Mouse (Mus musculus) limb, embryonic 15.5 days (tissue): ENCODE data around the gene Fam49a. TPM values are rescaled to one million over a fixed set of nuclear protein-coding genes. Genes with fewer than 3 reads are reported as not detected.

ENCODE experiments used
- ATAC-seq: fragments of 200-750 bp; cut with Nextera tagmentation; 2 replicates; pipeline ENCODE4 v1.8.0; 2017; ENCODE audit warnings: low read depth, moderate TSS enrichment; ENCODE audit not compliant: insufficient number of reproducible peaks, low FRiP score, low TSS enrichment
- H3K27ac ChIP-seq: fragments of 300-500 bp; sonication (generic); 2 replicates; pipeline ENCODE4 v1.5.1; 2015; ENCODE audit warnings: moderate library complexity, mild to moderate bottlenecking, inconsistent platforms
- H3K27me3 ChIP-seq: fragments of 300-500 bp; sonication (generic); 2 replicates; pipeline ENCODE4 v1.6.1; 2015; ENCODE audit warnings: inconsistent platforms
- H3K36me3 ChIP-seq: fragments of 300-500 bp; sonication (generic); 2 replicates; pipeline ENCODE4 v1.6.1; 2015; ENCODE audit warnings: inconsistent platforms
- H3K4me1 ChIP-seq: fragments of 300-500 bp; sonication (generic); 2 replicates; pipeline ENCODE4 v1.6.1; 2015; ENCODE audit warnings: inconsistent platforms
- H3K4me2 ChIP-seq: fragments of 300-500 bp; sonication (generic); 2 replicates; pipeline ENCODE4 v1.6.1; 2015; ENCODE audit warnings: mild to moderate bottlenecking, inconsistent platforms
- H3K4me3 ChIP-seq: fragments of 300-500 bp; sonication (generic); 2 replicates; pipeline ENCODE4 v1.5.1; 2015; ENCODE audit warnings: mild to moderate bottlenecking, inconsistent platforms
- H3K9ac ChIP-seq: fragments of 300-500 bp; sonication (generic); 2 replicates; pipeline ENCODE4 v1.6.1; 2015; ENCODE audit warnings: inconsistent platforms
- H3K9me3 ChIP-seq: fragments of 300-500 bp; sonication (generic); 2 replicates; pipeline ENCODE4 v1.6.1; 2016; ENCODE audit warnings: inconsistent platforms
- WGBS: fragments of 180-500 bp; shearing (Covaris S2); methylation state at CpG from one replicate; pipeline ENCODE4 v1.1.7; 2015; 5-methylcytosine and 5-hydroxymethylcytosine counted together
- polyA plus RNA-seq: library from polyadenylated mRNA; unstranded; fragments of >200 nt; fragmentation: Nextera tagmentation; extraction: Ambion mirVana; gene quantifications from 2 replicates; pipeline ENCODE4 v1.2.1, GENCODE M21; 2015

The Fam49a gene
- polyA plus RNA-seq, 1 experiment from 2014 or later = 9.8 TPM

DNA sequence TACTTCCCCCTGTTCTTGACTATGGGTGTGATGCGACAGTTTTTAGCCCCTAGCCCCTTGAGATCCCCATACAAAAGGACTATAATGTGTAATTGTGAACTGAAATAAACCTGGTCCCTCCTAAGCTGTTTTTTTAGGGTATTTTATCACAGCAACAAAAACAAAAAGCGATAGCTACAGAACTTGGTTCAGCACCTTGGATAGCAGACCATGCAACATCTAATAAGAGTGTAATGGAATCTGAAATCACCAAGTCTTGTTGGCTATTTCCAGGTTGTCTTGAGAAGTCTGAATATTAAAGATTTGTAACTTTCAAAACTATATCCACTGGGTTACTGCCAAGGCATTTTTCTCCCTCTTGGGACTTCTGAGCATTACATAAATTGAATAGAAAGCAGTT is 117.1 kb downstream of the Fam49a start:
- H3K4me3 ChIP-seq = no peak overlapping the region
- no peaks in the 10 kb centered on the region for H3K36me3 ChIP-seq
- H3K9ac ChIP-seq = no peak overlapping the region
- no peaks in the 10 kb centered on the region for H3K4me1 ChIP-seq
- H3K27me3 ChIP-seq = no peaks in the 10 kb centered on the region
- no peaks in the 10 kb centered on the region for H3K9me3 ChIP-seq
- no peak overlapping the region for H3K27ac ChIP-seq
- 51% methylated on average over 2 of the region's 2 CpGs for WGBS
- no peak for ATAC-seq
- no peak overlapping the region for H3K4me2 ChIP-seq

GRCm38 (mm10) chr12:12389271-12389670 is 127.3 kb downstream of the Fam49a start:
- Histone ChIP-seq H3K27ac (no peak overlapping the region), H3K9ac (no peak overlapping the region), H3K4me1 (no peaks in the 10 kb centered on the region), H3K9me3 (no peaks in the 10 kb centered on the region), H3K4me2 (no peak overlapping the region), H3K36me3 (no peaks in the 10 kb centered on the region), H3K27me3 (no peaks in the 10 kb centered on the region), H3K4me3 (no peak overlapping the region)
- no peak for ATAC-seq
- 59% methylated on average over 1 of the region's 1 CpGs for WGBS

- H3K36me3 ChIP-seq = no peaks in the 10 kb centered on the region
- H3K4me2 ChIP-seq = no peak overlapping the region
- no peak overlapping the region for H3K27ac ChIP-seq
- 28% methylated on average over 6 of the region's 6 CpGs for WGBS
- H3K4me3 ChIP-seq = no peak overlapping the region
- ATAC-seq = no peak
- no peaks in the 10 kb centered on the region for H3K9me3 ChIP-seq
- H3K27me3 ChIP-seq = no peaks in the 10 kb centered on the region
- no peak overlapping the region for H3K9ac ChIP-seq
- peaks cover 8% of the 10 kb centered on the region; the same call in 1 of the 2 replicates for H3K4me1 ChIP-seq
Observed at GRCm38 (mm10) chr12:12396224-12396623, 134.3 kb downstream of the Fam49a start.

DNA sequence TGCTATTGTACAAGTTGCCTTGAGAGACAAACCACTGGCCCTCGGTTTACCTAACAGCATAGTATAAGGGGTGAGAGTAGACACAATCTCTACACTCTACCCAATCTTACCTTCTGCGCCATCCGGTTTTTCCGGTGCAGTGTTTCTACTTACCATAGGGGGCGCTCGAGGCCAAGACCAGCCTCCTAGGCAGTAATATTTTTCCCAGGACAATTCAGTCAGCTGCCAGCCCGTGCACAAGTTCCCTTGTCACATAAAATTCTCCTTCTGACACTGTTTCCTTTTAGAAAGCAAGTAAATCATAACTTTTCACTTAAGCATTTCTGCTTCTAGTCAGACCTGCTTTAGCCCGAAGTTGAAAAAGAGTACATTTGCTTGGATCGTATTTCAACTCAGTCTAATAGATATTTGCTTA is 139.1 kb downstream of the Fam49a start:
- Histone ChIP-seq H3K27me3 (no peaks in the 10 kb centered on the region), H3K27ac (peak overlapping the region; percentile 67), H3K4me3 (peak overlapping the region; percentile 19), H3K9me3 (no peaks in the 10 kb centered on the region), H3K36me3 (no peaks in the 10 kb centered on the region), H3K4me1 (peaks cover 19% of the 10 kb centered on the region), H3K9ac (no peak overlapping the region), H3K4me2 (peak overlapping the region; percentile 42)
- peak; percentile 10; the same call in 1 of the 2 replicates for ATAC-seq
- WGBS = 16% methylated on average over 9 of the region's 9 CpGs

DNA sequence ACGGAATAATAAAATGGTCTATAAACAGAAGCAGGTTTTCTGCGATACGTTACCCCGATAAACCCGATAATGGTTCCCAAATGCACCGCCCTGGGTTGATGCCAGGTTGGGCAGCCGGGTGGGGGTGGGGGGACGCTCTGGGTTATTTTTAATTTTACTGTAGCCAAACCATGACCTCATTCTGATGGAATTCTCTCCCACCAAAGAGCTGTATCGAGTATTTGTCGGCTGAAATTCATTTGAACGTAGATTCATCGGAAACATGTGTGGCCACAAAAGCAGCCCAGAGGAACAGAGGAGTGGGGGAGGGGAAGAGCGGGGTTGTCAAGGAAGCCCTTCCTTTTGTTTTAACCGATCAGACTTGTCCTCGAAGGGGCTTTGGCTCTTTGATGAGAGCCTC is 139.6 kb downstream of the Fam49a start:
- H3K4me2 ChIP-seq = peak overlapping the region; percentile 42
- H3K9me3 ChIP-seq = no peaks in the 10 kb centered on the region
- WGBS = 3% methylated on average over 15 of the region's 15 CpGs
- H3K27me3 ChIP-seq = no peaks in the 10 kb centered on the region
- H3K4me1 ChIP-seq = peaks cover 19% of the 10 kb centered on the region
- no peak overlapping the region for H3K9ac ChIP-seq
- no peaks in the 10 kb centered on the region for H3K36me3 ChIP-seq
- peak overlapping the region; percentile 67 for H3K27ac ChIP-seq
- peak overlapping the region; percentile 19 for H3K4me3 ChIP-seq
- ATAC-seq = peak; percentile 75; the same call in 1 of the 2 replicates

GRCm38 (mm10) chr12:12405491-12406110 is 143.7 kb downstream of the Fam49a start:
- no peak for ATAC-seq
- H3K4me1 ChIP-seq = peaks cover 15% of the 10 kb centered on the region
- H3K4me2 ChIP-seq = no peak overlapping the region
- H3K36me3 ChIP-seq = no peaks in the 10 kb centered on the region
- H3K27me3 ChIP-seq = no peaks in the 10 kb centered on the region
- no peak overlapping the region for H3K4me3 ChIP-seq
- H3K27ac ChIP-seq = no peak overlapping the region
- no peak overlapping the region for H3K9ac ChIP-seq
- WGBS = 33% methylated on average over 10 of the region's 10 CpGs
- H3K9me3 ChIP-seq = no peaks in the 10 kb centered on the region

- WGBS = 50% methylated on average over 5 of the region's 5 CpGs
- no peak overlapping the region for H3K4me2 ChIP-seq
- no peak overlapping the region for H3K27ac ChIP-seq
- H3K4me1 ChIP-seq = 0 out of 2 replicates have a peak, but pooled peaks cover 4% of the 10 kb centered on the region
- no peak overlapping the region for H3K4me3 ChIP-seq
- H3K36me3 ChIP-seq = no peaks in the 10 kb centered on the region
- no peaks in the 10 kb centered on the region for H3K9me3 ChIP-seq
- ATAC-seq = no peak
- H3K9ac ChIP-seq = no peak overlapping the region
- no peaks in the 10 kb centered on the region for H3K27me3 ChIP-seq
Observed at GRCm38 (mm10) chr12:12409044-12409443, 147.1 kb downstream of the Fam49a start.

DNA sequence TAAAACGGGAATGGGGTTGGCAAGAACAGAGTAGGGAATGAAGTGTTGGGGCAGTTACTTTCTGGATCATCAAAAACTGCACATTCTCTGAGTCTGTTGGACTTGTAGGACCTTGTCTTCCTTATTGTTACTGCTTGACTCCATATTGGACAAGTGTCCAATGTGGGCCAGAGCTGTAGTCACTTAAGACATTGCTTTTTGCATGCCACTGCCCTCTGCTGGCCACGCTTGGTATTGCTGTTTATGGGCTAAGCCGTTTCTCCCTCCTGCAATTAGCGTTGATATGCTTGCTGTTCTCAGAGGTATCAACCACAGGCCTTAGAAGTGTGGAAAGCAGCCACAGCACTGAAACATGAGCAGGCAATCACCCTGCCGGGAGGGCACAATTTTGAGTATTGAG is 150.7 kb downstream of the Fam49a start:
- no peaks in the 10 kb centered on the region for H3K36me3 ChIP-seq
- H3K4me1 ChIP-seq = no peaks in the 10 kb centered on the region
- H3K9me3 ChIP-seq = no peaks in the 10 kb centered on the region
- no peak overlapping the region for H3K9ac ChIP-seq
- no peak overlapping the region for H3K27ac ChIP-seq
- no peak overlapping the region for H3K4me3 ChIP-seq
- WGBS = 31% methylated on average over 5 of the region's 5 CpGs
- no peak overlapping the region for H3K4me2 ChIP-seq
- H3K27me3 ChIP-seq = no peaks in the 10 kb centered on the region
- ATAC-seq = no peak

- Histone ChIP-seq H3K36me3 (no peaks in the 10 kb centered on the region), H3K9me3 (no peaks in the 10 kb centered on the region), H3K4me3 (no peak overlapping the region), H3K27me3 (0 out of 2 replicates have a peak, but pooled peaks cover 11% of the 10 kb centered on the region), H3K4me2 (0 out of 2 replicates have a peak overlapping the region, but pooled peaks have one; percentile 81), H3K27ac (no peak overlapping the region), H3K9ac (no peak overlapping the region), H3K4me1 (peaks cover 10% of the 10 kb centered on the region)
- ATAC-seq = no peak
- 0% methylated on average over 2 of the region's 2 CpGs for WGBS
Observed at GRCm38 (mm10) chr12:12420423-12420822, 158.5 kb downstream of the Fam49a start.

GRCm38 (mm10) chr12:12420841-12421579 is 159.1 kb downstream of the Fam49a start:
- H3K9me3 ChIP-seq = no peaks in the 10 kb centered on the region
- peaks cover 10% of the 10 kb centered on the region for H3K4me1 ChIP-seq
- peak overlapping the region; percentile 47; the same call in 1 of the 2 replicates for H3K9ac ChIP-seq
- H3K36me3 ChIP-seq = no peaks in the 10 kb centered on the region
- 11% methylated on average over 25 of the region's 25 CpGs for WGBS
- H3K4me2 ChIP-seq = peak overlapping the region; percentile 81
- peak; percentile 81 for ATAC-seq
- H3K27ac ChIP-seq = no peak overlapping the region
- peak overlapping the region; percentile 44 for H3K4me3 ChIP-seq
- 0 out of 2 replicates have a peak, but pooled peaks cover 11% of the 10 kb centered on the region for H3K27me3 ChIP-seq

GRCm38 (mm10) chr12:12421580-12421878 is 159.6 kb downstream of the Fam49a start:
- Histone ChIP-seq H3K27ac (no peak overlapping the region), H3K4me2 (no peak overlapping the region), H3K4me3 (no peak overlapping the region)

DNA sequence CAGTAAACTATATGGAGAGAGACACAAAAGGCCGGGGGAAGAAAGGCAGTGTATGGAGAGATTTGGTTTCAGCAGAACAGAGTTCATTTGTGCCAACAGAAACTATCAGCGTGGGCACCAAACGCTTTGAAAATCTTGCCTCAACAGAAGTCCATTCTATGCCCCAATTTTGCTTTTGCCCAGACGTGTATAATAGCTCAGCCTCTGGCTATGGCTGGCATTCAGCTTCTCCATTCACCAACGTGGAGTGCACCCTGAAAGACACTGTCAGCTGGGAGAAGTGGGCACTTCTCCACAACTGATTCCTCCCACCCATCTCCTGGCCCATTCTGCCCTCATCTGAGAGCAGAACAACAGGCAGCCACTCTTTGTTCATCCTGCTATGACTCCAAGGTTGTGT is 163.2 kb downstream of the Fam49a start:
- no peaks in the 10 kb centered on the region for H3K36me3 ChIP-seq
- no peak overlapping the region for H3K4me3 ChIP-seq
- WGBS = 66% methylated on average over 5 of the region's 5 CpGs
- 0 out of 2 replicates have a peak, but pooled peaks cover 5% of the 10 kb centered on the region for H3K27me3 ChIP-seq
- H3K9ac ChIP-seq = no peak overlapping the region
- peaks cover 10% of the 10 kb centered on the region for H3K4me1 ChIP-seq
- no peak overlapping the region for H3K27ac ChIP-seq
- no peak overlapping the region for H3K4me2 ChIP-seq
- H3K9me3 ChIP-seq = no peaks in the 10 kb centered on the region
- ATAC-seq = no peak

More at GRCm38 (mm10) chr12:12421580-12421878, 159.6 kb downstream of the Fam49a start:
- WGBS = 82% methylated on average over 8 of the region's 8 CpGs
- H3K36me3 ChIP-seq = no peaks in the 10 kb centered on the region
- peaks cover 10% of the 10 kb centered on the region for H3K4me1 ChIP-seq
- H3K9ac ChIP-seq = no peak overlapping the region
- 0 out of 2 replicates have a peak, but pooled peaks cover 11% of the 10 kb centered on the region for H3K27me3 ChIP-seq
- no peak for ATAC-seq
- no peaks in the 10 kb centered on the region for H3K9me3 ChIP-seq
